Mouse (Mus musculus) cerebellum, adult 2 months (tissue): Measurements from ENCODE around the gene Egln3.

Experiments
- CTCF ChIP-seq: fragments of 200-500 bp; IDR thresholded peaks from 2 replicates; pipeline ENCODE4 v1.5.1; 2011; ENCODE audit warnings: low read depth, mild to moderate bottlenecking, control low read depth, low read length, moderate library complexity, borderline replicate concordance; ENCODE audit not compliant: insufficient read depth
- POLR2A ChIP-seq: fragments of 200-500 bp; IDR thresholded peaks from 2 replicates; pipeline ENCODE4 v1.6.1; 2011; ENCODE audit warnings: low read length, control low read depth, borderline replicate concordance; ENCODE audit not compliant: insufficient read depth

GRCm38 (mm10) chr12:54227551-54227950, 23.9 kb upstream of the Egln3 start:
- TF ChIP-seq POLR2A (no peak), CTCF (no peak)
